Mouse (Mus musculus) retina, embryonic 14.5 days (tissue): ENCODE measurements around the gene Ifrd1.
A peak's percentile ranks its signal among the peaks of the same experiment; 100 is the strongest.
"Not testable (repeated sequence)": the region's sequence is repeated elsewhere in the genome, so short reads cannot be mapped to it uniquely, and the experiment has no call there.

ENCODE experiments used
- DNase-seq: peaks from one replicate; pipeline ENCODE4 v3.0.0-alpha.2; 2015; ENCODE audit warnings: low spot score

Gene Ifrd1

DNA sequence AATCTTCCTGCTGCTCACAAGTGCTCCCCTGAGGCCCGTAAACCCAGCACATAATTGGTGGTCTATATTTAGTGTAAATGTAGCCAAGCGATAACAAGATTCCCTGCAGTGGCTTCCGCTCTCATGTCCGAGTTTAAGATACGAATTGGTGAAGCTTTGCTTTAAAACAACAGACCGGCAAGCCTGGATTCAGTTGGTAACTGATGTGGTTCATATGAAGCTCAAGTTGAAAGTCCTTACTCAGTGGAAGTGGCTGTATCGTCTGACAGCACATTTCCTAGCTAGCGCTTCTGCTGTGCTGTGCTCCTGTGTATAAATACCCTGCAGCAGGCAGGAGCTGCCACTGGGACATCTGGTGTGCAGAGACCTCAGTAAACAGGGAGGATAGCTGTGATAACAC, 49.0 kb downstream of the Ifrd1 start, which contains the start of gene Lsmem1:
Gene Lsmem1 (minus strand): TSS at position 189 of the 400 bp plus-strand sequence.
- no peak for DNase-seq

- no peak for DNase-seq
Measured at GRCm38 (mm10) chr12:40198427-40198826, 49.9 kb downstream of the Ifrd1 start.

- no peak for DNase-seq
Measured at GRCm38 (mm10) chr12:40198019-40198418, 50.3 kb downstream of the Ifrd1 start.

DNA sequence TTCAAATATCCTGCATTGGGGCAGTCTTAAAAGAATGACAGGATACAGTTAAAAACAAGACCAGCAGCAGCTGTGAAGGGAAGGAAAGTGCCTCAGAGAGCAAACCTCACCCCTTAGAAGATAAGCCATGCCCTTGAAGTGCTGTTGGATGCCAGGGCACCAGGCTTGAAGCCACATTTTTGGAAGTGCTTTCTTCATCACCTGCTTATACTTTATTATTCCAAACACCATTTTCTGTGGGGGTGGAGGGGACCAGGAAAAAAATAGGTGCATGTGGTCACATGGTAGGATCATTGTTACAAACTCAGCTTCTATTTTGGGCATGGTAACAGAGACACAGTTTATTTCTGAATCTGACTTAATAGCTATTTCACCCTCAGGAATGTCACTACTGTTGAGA, 50.8 kb downstream of the Ifrd1 start:
- DNase-seq, result no peak

- DNase-seq, result no peak
Measured at GRCm38 (mm10) chr12:40185474-40185873, 62.8 kb downstream of the Ifrd1 start.

- DNase-seq, result peak; percentile 51
Measured at GRCm38 (mm10) chr12:40177089-40177488, 71.2 kb downstream of the Ifrd1 start.

GRCm38 (mm10) chr12:40176158-40176557, 72.1 kb downstream of the Ifrd1 start:
- no peak for DNase-seq

- DNase-seq, result not testable (repeated sequence)
Measured at GRCm38 (mm10) chr12:40175171-40175570, 73.1 kb downstream of the Ifrd1 start.

GRCm38 (mm10) chr12:40171637-40172036, 76.7 kb downstream of the Ifrd1 start:
- no peak for DNase-seq

- DNase-seq, result no peak
Measured at GRCm38 (mm10) chr12:40169675-40170074, 78.6 kb downstream of the Ifrd1 start.

GRCm38 (mm10) chr12:40164621-40165020, 83.7 kb downstream of the Ifrd1 start:
- DNase-seq, result peak; percentile 82

GRCm38 (mm10) chr12:40160777-40161176, 87.5 kb downstream of the Ifrd1 start:
- DNase-seq, result no peak

GRCm38 (mm10) chr12:40154188-40154587, 94.1 kb downstream of the Ifrd1 start:
- no peak for DNase-seq

GRCm38 (mm10) chr12:40152353-40153069, 95.8 kb downstream of the Ifrd1 start:
- no peak for DNase-seq
